In genomic region chr15:25621351-25622199, GRCm38 (mm10) we compare ENCODE assay signal across 8 mouse cellular contexts. TPM values are rescaled to one million over a fixed set of nuclear protein-coding genes. Genes with fewer than 3 reads are reported as not detected.
DNase-seq lines count a peak whose midpoint lies in the region; ATAC-seq and TF ChIP-seq lines count a peak whose summit lies in the region.

No protein-coding gene starts in this region.

- H3K27me3 ChIP-seq in heart, embryonic 12.5 days (replicated peaks): no peaks in the 10 kb centered on the region
- no peaks in the 10 kb centered on the region for H3K27me3 ChIP-seq in hindbrain, postnatal 0 days (ENCODE audit: insufficient read depth, low read length)
- peaks cover 27% of the 10 kb centered on the region for H3K27me3 ChIP-seq in midbrain, embryonic 10.5 days (ENCODE audit: low read depth, poor library complexity, severe bottlenecking)

- H3K27ac ChIP-seq in heart, embryonic 12.5 days (ENCODE audit: poor library complexity, severe bottlenecking): no peak overlapping the region
- peak overlapping the region; percentile 32; the same call in 1 of the 2 replicates for H3K27ac ChIP-seq in brown adipose tissue, adult 24 weeks (replicated peaks; ENCODE audit: low read depth, low read length)
- no peak overlapping the region for H3K27ac ChIP-seq in hindbrain, postnatal 0 days
- 0 out of 2 replicates have a peak overlapping the region, but pooled peaks have one; percentile 63 for H3K27ac ChIP-seq in midbrain, embryonic 10.5 days (replicated peaks)

- H3K4me1 ChIP-seq in heart, embryonic 12.5 days (replicated peaks): peaks cover 17% of the 10 kb centered on the region
- H3K4me1 ChIP-seq in brown adipose tissue, adult 24 weeks (ENCODE audit: control insufficient read depth, insufficient read depth, insufficient read length, low read length): no peaks in the 10 kb centered on the region; the same call in 1 of the 2 replicates
- H3K4me1 ChIP-seq in hindbrain, postnatal 0 days (ENCODE audit: insufficient read depth, low read length): no peaks in the 10 kb centered on the region
- H3K4me1 ChIP-seq in midbrain, embryonic 10.5 days: peaks cover 30% of the 10 kb centered on the region

- no peaks in the 10 kb centered on the region for H3K36me3 ChIP-seq in heart, embryonic 12.5 days
- no peaks in the 10 kb centered on the region for H3K36me3 ChIP-seq in hindbrain, postnatal 0 days (ENCODE audit: insufficient read depth, low read length)
- H3K36me3 ChIP-seq in midbrain, embryonic 10.5 days: no peaks in the 10 kb centered on the region

- no peak; the same call in 1 of the 2 replicates for ATAC-seq in heart, embryonic 12.5 days (ENCODE audit: insufficient number of reproducible peaks, low FRiP score)
- ATAC-seq in hindbrain, postnatal 0 days: no peak

- no peak for DNase-seq in heart, adult 11 months
- DNase-seq in hindbrain, postnatal 0 days (ENCODE audit: low spot score): no peak
- peak; percentile 32 for DNase-seq in midbrain, embryonic 10.5 days (ENCODE audit: low spot score)
- no peak for DNase-seq in ovary, postnatal 36 days (ENCODE audit: low spot score)
- no peak for DNase-seq in layer of hippocampus, adult 11-12 months (ENCODE audit: low spot score)
- DNase-seq in right cerebral cortex, postnatal 4 days: no peak

- H3K9me3 ChIP-seq in heart, embryonic 12.5 days (replicated peaks): no peaks in the 10 kb centered on the region
- H3K9me3 ChIP-seq in hindbrain, postnatal 0 days (ENCODE audit: low read length): no peaks in the 10 kb centered on the region
- no peaks in the 10 kb centered on the region for H3K9me3 ChIP-seq in midbrain, embryonic 10.5 days (replicated peaks)

- H3K4me3 ChIP-seq in heart, embryonic 12.5 days: peak overlapping the region; percentile 80
- peak overlapping the region; percentile 57 for H3K4me3 ChIP-seq in brown adipose tissue, adult 24 weeks (ENCODE audit: insufficient read depth, low read depth, low read length)
- peak overlapping the region; percentile 74 for H3K4me3 ChIP-seq in hindbrain, postnatal 0 days (ENCODE audit: low read length)
- peak overlapping the region; percentile 90 for H3K4me3 ChIP-seq in midbrain, embryonic 10.5 days

- WGBS in heart, embryonic 12.5 days: 7% methylated on average over 20 of the region's 20 CpGs
- WGBS in hindbrain, postnatal 0 days: 10% methylated on average over 20 of the region's 20 CpGs
- WGBS in midbrain, embryonic 10.5 days: 5% methylated on average over 20 of the region's 20 CpGs

- H3K9ac ChIP-seq in heart, embryonic 12.5 days: peak overlapping the region; percentile 19; the same call in 1 of the 2 replicates
- no peak overlapping the region; the same call in 1 of the 2 replicates for H3K9ac ChIP-seq in hindbrain, postnatal 0 days (replicated peaks; ENCODE audit: low read length)

- no peak for TF ChIP-seq CTCF in hindbrain, postnatal 0 days (IDR thresholded peaks at IDR 0.05; ENCODE audit: low read depth)

- peak overlapping the region; percentile 89 for H3K4me2 ChIP-seq in heart, embryonic 12.5 days
- H3K4me2 ChIP-seq in hindbrain, postnatal 0 days (ENCODE audit: low read depth, low read length): peak overlapping the region; percentile 86

RNA-seq across cellular contexts. Expression of gene Myo10, which starts 0.8 kb away (rescaled TPM):
- 14.3 and 19.7 TPM in 2 replicates for polyA plus RNA-seq in heart, embryonic 12.5 days (2016; fragmentation: Nextera tagmentation; extraction: Ambion mirVana)
- 25.2 and 34.0 TPM in 2 replicates for polyA plus RNA-seq in brown adipose tissue, adult 24 weeks (2012; ENCODE audit: insufficient read depth, insufficient read length, missing spikeins)
- total RNA-seq in hindbrain, postnatal 0 days (2014; rRNA removed): 29.2 and 29.6 TPM in 2 replicates
- polyA plus RNA-seq in hindbrain, postnatal 0 days (2015; fragmentation: Nextera tagmentation; extraction: Ambion mirVana): 30.0 and 34.4 TPM in 2 replicates
- polyA plus RNA-seq in midbrain, embryonic 10.5 days (2016; fragmentation: Nextera tagmentation; extraction: Ambion mirVana): 74.7 and 86.0 TPM in 2 replicates

Comparison
In these comparisons a context has a peak if more than half of its experiments do, and no peak if none do; other contexts are left out.
1. H3K27ac ChIP-seq: peak in brown adipose tissue, adult 24 weeks (single experiment) and midbrain, embryonic 10.5 days (single experiment); none in heart, embryonic 12.5 days (single experiment) and hindbrain, postnatal 0 days (single experiment).
2. Peak in every context shown above with its lines, with median percentiles within 50 percentile points of each other: H3K4me3 ChIP-seq.